Mouse (Mus musculus) limb, embryonic 14.5 days (tissue): ENCODE data around the gene Strn. TPM values are rescaled to one million over a fixed set of nuclear protein-coding genes. Genes with fewer than 3 reads are reported as not detected.

ENCODE experiments used
- ATAC-seq: fragments of 200-750 bp; cut with Nextera tagmentation; 2 replicates; pipeline ENCODE4 v1.8.0; 2017; ENCODE audit warnings: low read depth, moderate number of reproducible peaks, moderate TSS enrichment; ENCODE audit not compliant: low FRiP score
- DNase-seq: peaks from one replicate; pipeline ENCODE4 v3.0.0-alpha.2; 2015; ENCODE audit warnings: low spot score
- H3K27ac ChIP-seq: fragments of 300-500 bp; sonication (generic); replicated peaks from 2 replicates; pipeline ENCODE4 v1.5.1; 2014; ENCODE audit warnings: low read depth, mild to moderate bottlenecking, low read length, moderate library complexity, mixed read lengths
- H3K27me3 ChIP-seq: fragments of 300-500 bp; sonication (generic); 2 replicates; pipeline ENCODE4 v1.6.1; 2014; ENCODE audit warnings: low read length, mixed read lengths; ENCODE audit not compliant: control insufficient read depth, insufficient read depth
- H3K36me3 ChIP-seq: fragments of 300-500 bp; sonication (generic); 2 replicates; pipeline ENCODE4 v1.6.1; 2014; ENCODE audit warnings: mild to moderate bottlenecking, low read length, moderate library complexity, mixed read lengths; ENCODE audit not compliant: control insufficient read depth, insufficient read depth
- H3K4me1 ChIP-seq: fragments of 300-500 bp; sonication (generic); 2 replicates; pipeline ENCODE4 v1.6.1; 2014; ENCODE audit warnings: antibody characterized with exemption, low read length, mixed read lengths; ENCODE audit not compliant: control insufficient read depth, insufficient read depth
- H3K4me2 ChIP-seq: fragments of 300-500 bp; sonication (generic); replicated peaks from 2 replicates; pipeline ENCODE4 v1.6.1; 2014; ENCODE audit warnings: low read depth, mild to moderate bottlenecking, low read length, moderate library complexity; ENCODE audit not compliant: severe bottlenecking
- H3K4me3 ChIP-seq: fragments of 300-500 bp; sonication (generic); replicated peaks from 2 replicates; pipeline ENCODE4 v1.5.1; 2014; ENCODE audit warnings: low read length
- H3K9ac ChIP-seq: fragments of 300-500 bp; sonication (generic); 2 replicates; pipeline ENCODE4 v1.6.1; 2014; ENCODE audit warnings: mild to moderate bottlenecking, low read depth, low read length, moderate library complexity; ENCODE audit not compliant: severe bottlenecking
- H3K9me3 ChIP-seq: fragments of 300-500 bp; sonication (generic); 2 replicates; pipeline ENCODE4 v1.6.1; 2016; ENCODE audit warnings: low read length; ENCODE audit not compliant: control insufficient read depth
- POLR2A ChIP-seq: fragments of 200-500 bp; IDR thresholded peaks from 2 replicates; pipeline ENCODE4 v1.8.0; 2012; ENCODE audit warnings: inconsistent platforms, mild to moderate bottlenecking, moderate library complexity, borderline replicate concordance; ENCODE audit not compliant: insufficient read depth, insufficient read length; ENCODE audit errors: extremely low read depth
- WGBS: fragments of 180-500 bp; shearing (Covaris S2); extraction: QIAGEN DNeasy Blood & Tissue Kit; methylation state at CpG from one replicate; pipeline ENCODE4 v1.1.7; 2014; 5-methylcytosine and 5-hydroxymethylcytosine counted together
- polyA plus RNA-seq, 2 experiments: library from polyadenylated mRNA; depleted of rRNA in 1 of 2; stranded (reverse) in 1 of 2; unstranded in 1 of 2; fragments of >200 nt; fragmentation: Nextera tagmentation in 1 of 2; extraction: Ambion mirVana in 1 of 2; gene quantifications; 2 replicates each; pipeline versions ENCODE4 v1.2.1 to v1.2.3; 2012 to 2014

Strn gene
- polyA plus RNA-seq, 2 experiments: 7.2 to 8.5 TPM

DNA sequence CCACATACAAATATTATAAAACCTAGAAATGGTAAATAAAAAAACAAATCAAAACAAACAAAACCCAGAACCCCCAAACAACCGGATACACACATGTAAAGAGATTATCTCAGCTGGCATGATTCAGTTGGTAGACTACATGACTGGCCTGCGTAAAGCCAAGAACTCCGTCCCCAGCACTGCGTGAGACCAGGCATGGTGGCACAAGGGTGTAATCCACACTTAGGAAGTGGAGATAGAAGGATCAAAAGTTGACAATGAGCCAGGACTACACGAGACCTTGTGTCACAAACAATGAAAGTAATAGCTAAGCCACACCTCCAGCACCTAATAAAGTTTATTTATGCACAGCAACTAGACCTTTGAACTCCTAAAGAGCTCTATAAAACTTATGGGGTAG lies 49.0 kb downstream of the Strn start:
- H3K4me3 ChIP-seq: no peak overlapping the region
- ATAC-seq: no peak
- no peak overlapping the region for H3K9ac ChIP-seq
- no peaks in the 10 kb centered on the region for H3K27me3 ChIP-seq
- DNase-seq: no peak
- H3K27ac ChIP-seq: no peak overlapping the region
- 0 out of 2 replicates have a peak, but pooled peaks cover 2% of the 10 kb centered on the region for H3K4me1 ChIP-seq
- H3K9me3 ChIP-seq: peaks cover 9% of the 10 kb centered on the region
- WGBS: 42% methylated on average over 5 of the region's 5 CpGs
- H3K36me3 ChIP-seq: peaks cover 22% of the 10 kb centered on the region
- TF ChIP-seq POLR2A: no peak
- H3K4me2 ChIP-seq: no peak overlapping the region

DNA sequence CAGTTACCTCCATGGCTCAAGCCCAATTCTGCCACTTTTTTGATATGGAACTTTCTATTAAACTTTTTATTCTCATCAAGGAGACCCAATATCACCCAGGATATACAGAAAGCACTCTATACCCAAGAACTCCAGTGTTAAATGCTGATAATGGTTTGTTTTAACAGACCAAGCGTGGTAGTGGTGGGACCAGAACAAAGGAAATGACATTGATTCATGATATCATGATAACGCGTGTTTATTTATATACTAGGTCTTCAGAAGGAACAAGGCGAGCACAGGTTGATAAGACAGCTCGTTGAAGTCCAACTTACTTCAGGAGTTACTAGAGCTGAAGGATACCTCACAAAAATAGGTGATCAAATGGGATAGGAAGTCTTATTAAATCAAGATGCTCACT lies 52.0 kb downstream of the Strn start:
- H3K9me3 ChIP-seq: no peaks in the 10 kb centered on the region
- no peaks in the 10 kb centered on the region for H3K27me3 ChIP-seq
- peaks cover 10% of the 10 kb centered on the region for H3K36me3 ChIP-seq
- no peak for TF ChIP-seq POLR2A
- no peak overlapping the region for H3K4me3 ChIP-seq
- 0 out of 2 replicates have a peak, but pooled peaks cover 2% of the 10 kb centered on the region for H3K4me1 ChIP-seq
- no peak overlapping the region for H3K27ac ChIP-seq
- ATAC-seq: no peak
- DNase-seq: no peak
- no peak overlapping the region for H3K9ac ChIP-seq
- H3K4me2 ChIP-seq: no peak overlapping the region
- 87% methylated on average over 5 of the region's 5 CpGs for WGBS

DNA sequence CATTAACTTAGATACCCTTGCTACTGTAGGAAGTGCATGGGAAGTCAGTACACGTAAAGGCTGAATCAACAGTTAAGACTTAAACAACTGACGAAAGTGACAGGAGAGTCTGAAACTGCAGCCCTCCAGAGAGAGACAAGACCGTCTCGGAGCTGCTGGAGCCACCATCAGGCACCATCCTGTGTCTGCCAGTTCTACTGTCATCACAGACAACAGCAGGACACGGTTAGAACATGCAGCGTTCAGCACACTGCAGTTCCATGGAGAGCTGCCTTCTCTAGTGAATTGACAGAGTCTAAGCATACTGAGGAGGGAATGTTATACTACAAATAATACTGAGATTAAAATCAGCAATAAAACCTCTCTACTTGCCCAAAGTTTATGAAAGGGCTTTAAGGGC lies 54.6 kb downstream of the Strn start:
- Histone ChIP-seq H3K27me3 (no peaks in the 10 kb centered on the region), H3K36me3 (peaks cover 9% of the 10 kb centered on the region; the same call in 1 of the 2 replicates), H3K4me1 (no peaks in the 10 kb centered on the region), H3K9me3 (no peaks in the 10 kb centered on the region), H3K4me3 (no peak overlapping the region), H3K27ac (no peak overlapping the region), H3K4me2 (no peak overlapping the region), H3K9ac (no peak overlapping the region)
- DNase-seq (no peak), ATAC-seq (no peak)
- TF ChIP-seq POLR2A: no peak
- 87% methylated on average over 6 of the region's 6 CpGs for WGBS

DNA sequence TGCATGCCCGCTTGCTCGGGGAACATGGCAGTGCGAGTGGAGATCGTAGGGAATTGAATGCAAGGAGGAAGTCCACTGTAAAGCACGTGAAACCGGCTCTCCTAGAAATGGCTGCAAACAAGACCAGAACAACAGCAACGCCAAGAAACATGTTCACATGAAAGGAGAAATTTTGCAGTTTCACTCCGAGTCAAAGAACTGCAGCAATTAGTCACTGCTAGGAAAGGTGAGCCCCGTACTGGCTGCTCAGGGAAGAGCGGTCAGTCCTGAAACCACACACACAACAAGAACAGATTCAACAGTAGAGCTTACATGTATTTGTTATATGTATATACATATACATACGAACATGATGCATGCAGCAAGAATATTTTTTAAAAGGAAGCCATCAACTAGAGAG lies 57.5 kb downstream of the Strn start:
- H3K27me3 ChIP-seq: no peaks in the 10 kb centered on the region
- H3K9ac ChIP-seq: no peak overlapping the region
- no peak for TF ChIP-seq POLR2A
- peaks cover 13% of the 10 kb centered on the region for H3K36me3 ChIP-seq
- H3K4me1 ChIP-seq: no peaks in the 10 kb centered on the region
- 85% methylated on average over 11 of the region's 11 CpGs for WGBS
- H3K9me3 ChIP-seq: no peaks in the 10 kb centered on the region
- no peak overlapping the region for H3K27ac ChIP-seq
- DNase-seq (no peak), ATAC-seq (no peak)
- no peak overlapping the region for H3K4me3 ChIP-seq
- no peak overlapping the region for H3K4me2 ChIP-seq

DNA sequence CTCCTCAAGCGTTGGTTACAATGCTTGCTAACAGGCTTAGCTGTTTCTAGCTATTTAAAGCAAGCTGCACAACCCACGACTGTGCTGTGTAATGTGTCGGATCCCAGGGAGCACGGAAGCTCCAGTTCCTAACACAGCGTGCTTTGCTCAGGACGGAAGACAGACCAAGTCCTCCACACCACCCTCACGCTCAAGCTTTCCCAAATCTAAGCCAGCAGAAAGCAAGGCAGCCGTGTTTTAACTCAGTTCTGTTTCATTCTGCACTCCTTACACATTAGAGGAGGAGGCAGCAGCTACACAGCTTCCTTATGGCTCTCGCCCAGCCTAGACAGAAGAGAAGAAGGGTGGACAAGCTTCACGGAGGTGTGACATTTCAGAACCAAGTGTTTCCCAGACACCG lies 60.2 kb downstream of the Strn start:
- H3K36me3 ChIP-seq: peaks cover 16% of the 10 kb centered on the region
- WGBS: 82% methylated on average over 11 of the region's 11 CpGs
- no peak overlapping the region for H3K9ac ChIP-seq
- no peaks in the 10 kb centered on the region for H3K27me3 ChIP-seq
- H3K4me2 ChIP-seq: no peak overlapping the region
- no peaks in the 10 kb centered on the region for H3K4me1 ChIP-seq
- TF ChIP-seq POLR2A: no peak
- H3K27ac ChIP-seq: no peak overlapping the region
- no peaks in the 10 kb centered on the region for H3K9me3 ChIP-seq
- no peak for ATAC-seq
- DNase-seq: no peak
- no peak overlapping the region for H3K4me3 ChIP-seq
